Mouse (Mus musculus) 3T3-L1 (cell line): ENCODE measurements around the gene Tysnd1.

Experiments
- DNase-seq: peaks from one replicate; pipeline ENCODE4 v3.0.0-alpha.2; 2015; ENCODE audit warnings: low read depth, low spot score

Tysnd1 gene

DNA sequence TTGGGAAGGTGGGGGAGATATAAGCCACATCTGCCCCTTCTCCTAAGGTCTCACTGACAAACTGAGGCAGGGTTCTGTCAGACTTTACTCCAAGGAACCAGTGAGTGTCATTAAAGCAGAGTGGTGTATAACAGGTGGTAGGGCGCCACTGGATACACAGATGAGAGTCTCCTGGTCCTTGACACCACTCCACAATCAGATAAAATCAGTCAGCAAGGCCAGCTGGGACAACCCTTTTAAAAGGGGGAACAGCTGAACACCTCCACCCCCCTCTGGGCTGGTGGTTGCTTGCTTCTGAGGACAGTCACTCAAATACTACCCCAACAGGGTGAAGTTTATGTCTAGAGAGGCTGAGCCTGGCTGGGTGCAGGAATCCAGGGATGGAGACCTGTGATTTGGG lies 42.2 kb downstream of the Tysnd1 start:
- no peak for DNase-seq

DNA sequence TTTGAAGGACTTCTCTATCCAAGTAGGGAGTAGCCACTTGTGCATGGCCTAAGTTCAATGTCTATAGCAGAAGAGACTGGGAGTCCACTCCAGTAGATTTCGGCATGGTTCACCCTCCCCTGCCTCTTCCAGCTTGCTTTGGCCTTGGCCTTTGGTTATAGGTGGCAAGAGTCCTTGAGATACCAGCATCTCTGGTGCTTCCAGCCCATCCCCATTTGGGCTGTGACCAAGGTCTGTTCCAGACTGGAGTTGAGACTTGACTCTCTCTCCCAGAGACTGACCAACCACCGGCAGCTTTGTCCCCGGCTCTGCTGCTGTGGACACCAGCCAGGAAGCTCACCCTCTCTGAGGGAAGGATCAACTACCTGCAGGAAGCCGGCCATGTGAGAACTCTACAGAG lies 42.8 kb downstream of the Tysnd1 start:
- no peak for DNase-seq

DNA sequence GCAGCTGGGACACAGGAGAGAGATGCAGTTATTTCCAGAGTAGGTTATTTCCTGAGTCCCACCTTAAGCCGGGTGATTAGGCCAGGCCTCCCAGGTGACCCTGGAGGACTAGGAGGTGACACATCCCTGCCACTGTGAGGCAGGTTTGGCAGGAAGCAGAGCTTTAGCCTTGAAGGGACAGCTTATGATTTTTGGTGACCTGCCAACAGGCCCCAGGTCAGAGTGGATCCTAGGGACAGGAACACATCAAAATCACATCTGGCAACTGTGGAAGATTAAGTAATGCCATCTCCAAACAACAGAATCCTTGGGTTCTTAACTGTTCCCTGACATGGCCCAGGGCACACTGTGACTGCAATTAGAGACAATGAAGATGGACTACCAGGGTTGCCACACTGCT lies 46.0 kb downstream of the Tysnd1 start:
- no peak for DNase-seq

DNA sequence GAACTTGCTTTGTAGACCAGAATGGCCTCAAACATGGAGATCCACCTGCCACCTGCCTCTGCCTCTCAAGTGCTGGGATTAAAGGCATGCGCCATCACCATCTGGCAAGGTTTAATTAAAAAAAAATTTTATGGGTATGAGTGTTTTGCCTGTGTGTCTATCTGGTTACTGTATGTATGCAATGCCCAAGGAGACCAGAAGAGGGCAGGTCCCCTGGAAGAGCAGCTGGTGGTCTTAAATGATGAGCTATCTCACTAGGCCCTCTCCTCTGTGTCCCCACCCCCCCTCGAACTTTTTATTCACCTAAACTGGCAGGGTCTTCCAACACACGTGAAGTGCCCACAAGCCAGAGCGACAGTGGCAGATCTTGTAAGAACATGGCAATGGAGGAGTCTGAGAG lies 46.6 kb downstream of the Tysnd1 start:
- peak; percentile 14 for DNase-seq

DNA sequence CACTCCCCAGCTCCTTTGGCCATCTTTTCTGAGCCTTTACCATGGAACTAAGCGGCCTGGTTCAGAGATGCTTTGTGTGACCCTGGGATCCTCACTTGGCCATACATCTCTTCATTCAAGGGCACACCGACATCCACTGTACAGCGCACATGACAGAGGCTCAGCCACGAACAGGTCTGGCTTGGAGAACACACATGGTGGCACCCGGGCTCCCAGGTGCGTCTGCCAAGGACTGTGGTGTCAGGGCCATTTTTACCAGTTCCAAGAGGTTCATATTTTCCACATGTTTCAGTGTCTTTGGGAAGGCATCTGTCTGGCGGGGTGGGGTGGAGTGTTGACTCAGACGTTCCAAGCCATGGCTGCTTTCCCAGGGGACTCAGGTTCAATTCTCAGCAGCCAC lies 47.0 kb downstream of the Tysnd1 start:
- DNase-seq, result no peak

DNA sequence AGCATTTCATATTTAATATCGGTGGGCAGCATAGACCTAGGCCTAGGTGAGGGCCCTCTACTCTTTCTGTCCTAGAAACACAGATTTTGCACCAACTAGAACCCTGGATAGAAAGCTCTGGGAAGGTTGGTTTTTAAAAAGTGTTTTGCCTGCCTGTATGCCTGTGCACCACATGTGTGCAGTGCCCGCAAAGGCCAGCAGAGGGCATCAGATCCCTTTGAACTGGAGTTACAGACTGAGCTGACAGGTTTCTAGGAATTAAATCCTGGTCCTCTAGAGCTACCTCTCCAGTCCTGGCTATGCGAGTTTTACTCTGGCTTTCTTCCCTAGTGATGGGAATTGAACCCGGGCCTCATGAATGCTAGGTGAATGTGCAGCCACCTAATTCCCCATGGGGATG lies 49.8 kb downstream of the Tysnd1 start:
- peak; percentile 45 for DNase-seq

DNA sequence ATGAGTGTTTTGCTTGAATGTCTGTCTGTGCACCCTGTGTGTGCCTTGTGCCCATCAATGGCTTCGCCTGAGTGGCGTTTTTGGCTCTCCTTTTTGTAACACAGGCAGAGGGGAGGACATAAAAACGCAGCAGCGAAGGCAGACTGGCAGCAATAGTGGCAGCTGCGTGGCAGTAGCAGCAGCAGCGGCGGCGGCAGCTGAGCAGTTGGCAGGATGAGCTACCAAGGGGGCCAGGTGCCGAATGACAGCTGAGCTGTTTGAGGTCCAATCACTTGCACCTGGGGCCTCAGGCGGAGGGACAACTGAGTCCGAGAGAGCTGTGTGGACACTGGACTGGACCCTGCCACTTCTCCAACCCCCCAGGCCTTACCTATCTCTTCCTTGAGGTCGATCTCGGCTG lies 52.0 kb downstream of the Tysnd1 start:
- no peak for DNase-seq

DNA sequence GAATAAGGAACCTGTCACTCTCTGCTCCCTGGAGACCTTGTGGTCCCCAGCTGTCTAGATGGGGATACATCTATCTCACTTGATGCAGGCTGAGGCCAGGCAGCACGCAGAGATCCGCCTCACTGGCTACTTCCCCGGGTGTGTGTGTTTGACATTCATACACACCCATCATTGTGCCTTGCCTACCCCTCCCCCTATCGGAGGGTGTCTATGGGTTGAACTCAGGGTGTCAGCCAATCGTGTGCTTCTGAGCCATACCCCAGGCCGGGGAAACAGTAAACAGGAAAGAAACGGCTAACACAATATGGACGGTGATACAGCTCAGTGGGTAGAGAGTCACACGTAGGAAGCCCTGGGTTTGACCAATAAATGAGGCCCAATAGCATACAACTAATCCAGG lies 54.7 kb downstream of the Tysnd1 start:
- no peak for DNase-seq

DNA sequence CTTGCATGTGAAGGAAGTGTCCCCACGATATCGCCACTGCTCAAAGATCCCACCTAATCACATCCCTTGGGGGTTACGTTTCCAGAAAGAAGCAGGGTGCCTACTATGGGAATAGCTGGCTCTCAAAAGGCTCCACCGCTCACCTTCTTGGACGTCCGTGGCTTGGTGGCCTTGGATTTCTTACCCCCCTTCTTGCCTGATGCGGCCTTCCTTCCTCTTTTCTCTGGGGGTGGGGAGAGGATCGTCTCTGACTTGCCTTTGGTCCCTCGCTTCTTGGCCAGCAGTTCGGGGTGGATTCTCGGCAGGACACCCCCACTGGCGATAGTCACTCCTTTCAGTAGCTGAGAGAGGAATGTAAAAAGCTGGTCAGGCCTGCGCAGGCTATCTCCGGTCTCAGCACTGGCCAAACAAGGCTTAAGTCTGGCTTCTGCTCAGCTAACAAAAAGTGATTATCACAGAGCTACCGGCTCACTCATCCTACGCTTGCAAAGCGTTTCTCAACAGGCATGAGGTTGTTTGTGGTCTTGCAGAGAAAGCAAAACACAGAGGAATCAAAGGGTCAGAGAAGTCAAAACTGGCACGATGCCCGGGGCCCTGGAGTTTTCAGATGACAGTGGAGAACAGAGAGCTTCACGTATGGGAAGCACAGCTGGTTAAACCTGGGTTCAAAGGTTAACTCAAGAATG lies 56.4 kb downstream of the Tysnd1 start:
- peak; percentile 51 for DNase-seq
